Mouse (Mus musculus): Measurements from ENCODE around the gene Aox3. TPM values are rescaled to one million over a fixed set of nuclear protein-coding genes. Genes with fewer than 3 reads are reported as not detected.

Gene Aox3
- polyA plus RNA-seq, 1 experiment from 2014 or later, result 1.1 TPM

- Histone ChIP-seq H3K27ac (replicated peaks; ENCODE audit: low read depth, low read length) (no peak overlapping the region), H3K4me2 (ENCODE audit: low read depth, severe bottlenecking) (no peak overlapping the region), H3K4me1 (ENCODE audit: control insufficient read depth, insufficient read depth, low read length) (no peaks in the 10 kb centered on the region), H3K4me3 (ENCODE audit: low read depth, low read length) (no peak overlapping the region), H3K9ac (ENCODE audit: low read length) (no peak overlapping the region), H3K9me3 (ENCODE audit: control insufficient read depth, low read length) (no peaks in the 10 kb centered on the region), H3K27me3 (ENCODE audit: control insufficient read depth, insufficient read depth, low read length) (no peaks in the 10 kb centered on the region), H3K36me3 (ENCODE audit: control insufficient read depth, insufficient read depth, low read length) (no peaks in the 10 kb centered on the region)
- no peak for DNase-seq (ENCODE audit: low spot score)
- 85% methylated on average over 2 of the region's 2 CpGs for WGBS
- no peak for ATAC-seq (ENCODE audit: insufficient number of reproducible peaks, low FRiP score, low TSS enrichment, low read depth)
Measured at GRCm38 (mm10) chr1:58091992-58092560, 20.9 kb upstream of the Aox3 start.

GRCm38 (mm10) chr1:58097338-58097737 is 15.6 kb upstream of the Aox3 start:
- Histone ChIP-seq H3K9me3 (ENCODE audit: control insufficient read depth, low read length) (no peaks in the 10 kb centered on the region), H3K4me1 (ENCODE audit: control insufficient read depth, insufficient read depth, low read length) (no peaks in the 10 kb centered on the region), H3K4me3 (ENCODE audit: low read depth, low read length) (no peak overlapping the region), H3K27ac (replicated peaks; ENCODE audit: low read depth, low read length) (no peak overlapping the region), H3K27me3 (ENCODE audit: control insufficient read depth, insufficient read depth, low read length) (no peaks in the 10 kb centered on the region), H3K9ac (ENCODE audit: low read length) (no peak overlapping the region), H3K36me3 (ENCODE audit: control insufficient read depth, insufficient read depth, low read length) (no peaks in the 10 kb centered on the region), H3K4me2 (ENCODE audit: low read depth, severe bottlenecking) (no peak overlapping the region)
- no peak for ATAC-seq (ENCODE audit: insufficient number of reproducible peaks, low FRiP score, low TSS enrichment, low read depth)
- WGBS, result 90% methylated on average over 6 of the region's 6 CpGs
- DNase-seq (ENCODE audit: low spot score), result no peak

- no peaks in the 10 kb centered on the region for H3K4me1 ChIP-seq (ENCODE audit: control insufficient read depth, insufficient read depth, low read length)
- no peak overlapping the region for H3K4me3 ChIP-seq (ENCODE audit: low read depth, low read length)
- DNase-seq (ENCODE audit: low spot score), result no peak
- no peak overlapping the region for H3K4me2 ChIP-seq (ENCODE audit: low read depth, severe bottlenecking)
- H3K27ac ChIP-seq (replicated peaks; ENCODE audit: low read depth, low read length), result no peak overlapping the region
- ATAC-seq (ENCODE audit: insufficient number of reproducible peaks, low FRiP score, low TSS enrichment, low read depth), result no peak
- H3K27me3 ChIP-seq (ENCODE audit: control insufficient read depth, insufficient read depth, low read length), result no peaks in the 10 kb centered on the region
- H3K9ac ChIP-seq (ENCODE audit: low read length), result no peak overlapping the region
- no peaks in the 10 kb centered on the region for H3K36me3 ChIP-seq (ENCODE audit: control insufficient read depth, insufficient read depth, low read length)
- H3K9me3 ChIP-seq (ENCODE audit: control insufficient read depth, low read length), result no peaks in the 10 kb centered on the region
Measured at GRCm38 (mm10) chr1:58099119-58099518, 13.8 kb upstream of the Aox3 start.

- H3K4me2 ChIP-seq (ENCODE audit: low read depth, severe bottlenecking), result no peak overlapping the region
- no peak overlapping the region for H3K27ac ChIP-seq (replicated peaks; ENCODE audit: low read depth, low read length)
- no peak overlapping the region for H3K9ac ChIP-seq (ENCODE audit: low read length)
- WGBS, result 78% methylated on average over 2 of the region's 2 CpGs
- no peaks in the 10 kb centered on the region for H3K36me3 ChIP-seq (ENCODE audit: control insufficient read depth, insufficient read depth, low read length)
- H3K4me3 ChIP-seq (ENCODE audit: low read depth, low read length), result no peak overlapping the region
- H3K4me1 ChIP-seq (ENCODE audit: control insufficient read depth, insufficient read depth, low read length), result no peaks in the 10 kb centered on the region
- no peaks in the 10 kb centered on the region for H3K27me3 ChIP-seq (ENCODE audit: control insufficient read depth, insufficient read depth, low read length)
- DNase-seq (ENCODE audit: low spot score) (no peak), ATAC-seq (ENCODE audit: insufficient number of reproducible peaks, low FRiP score, low TSS enrichment, low read depth) (no peak)
- no peaks in the 10 kb centered on the region for H3K9me3 ChIP-seq (ENCODE audit: control insufficient read depth, low read length)
Measured at GRCm38 (mm10) chr1:58101531-58102146, 11.3 kb upstream of the Aox3 start.

GRCm38 (mm10) chr1:58102494-58102893 is 10.4 kb upstream of the Aox3 start:
- no peak overlapping the region for H3K4me3 ChIP-seq (ENCODE audit: low read depth, low read length)
- no peak overlapping the region for H3K4me2 ChIP-seq (ENCODE audit: low read depth, severe bottlenecking)
- H3K4me1 ChIP-seq (ENCODE audit: control insufficient read depth, insufficient read depth, low read length), result no peaks in the 10 kb centered on the region
- ATAC-seq (ENCODE audit: insufficient number of reproducible peaks, low FRiP score, low TSS enrichment, low read depth) (no peak), DNase-seq (ENCODE audit: low spot score) (no peak)
- no peaks in the 10 kb centered on the region for H3K9me3 ChIP-seq (ENCODE audit: control insufficient read depth, low read length)
- H3K36me3 ChIP-seq (ENCODE audit: control insufficient read depth, insufficient read depth, low read length), result no peaks in the 10 kb centered on the region
- WGBS, result 67% methylated on average over 7 of the region's 7 CpGs
- H3K27ac ChIP-seq (replicated peaks; ENCODE audit: low read depth, low read length), result no peak overlapping the region
- no peaks in the 10 kb centered on the region for H3K27me3 ChIP-seq (ENCODE audit: control insufficient read depth, insufficient read depth, low read length)
- H3K9ac ChIP-seq (ENCODE audit: low read length), result no peak overlapping the region

- Histone ChIP-seq H3K36me3 (ENCODE audit: control insufficient read depth, insufficient read depth, low read length) (no peaks in the 10 kb centered on the region), H3K27ac (replicated peaks; ENCODE audit: low read depth, low read length) (no peak overlapping the region), H3K4me2 (ENCODE audit: low read depth, severe bottlenecking) (no peak overlapping the region), H3K9me3 (ENCODE audit: control insufficient read depth, low read length) (no peaks in the 10 kb centered on the region), H3K4me3 (ENCODE audit: low read depth, low read length) (no peak overlapping the region), H3K9ac (ENCODE audit: low read length) (no peak overlapping the region), H3K27me3 (ENCODE audit: control insufficient read depth, insufficient read depth, low read length) (no peaks in the 10 kb centered on the region), H3K4me1 (ENCODE audit: control insufficient read depth, insufficient read depth, low read length) (no peaks in the 10 kb centered on the region)
- 87% methylated on average over 6 of the region's 6 CpGs for WGBS
- ATAC-seq (ENCODE audit: insufficient number of reproducible peaks, low FRiP score, low TSS enrichment, low read depth) (no peak), DNase-seq (ENCODE audit: low spot score) (no peak)
Measured at GRCm38 (mm10) chr1:58105685-58106084, 7.2 kb upstream of the Aox3 start.

- Histone ChIP-seq H3K9ac (ENCODE audit: low read length) (no peak overlapping the region), H3K9me3 (ENCODE audit: control insufficient read depth, low read length) (no peaks in the 10 kb centered on the region), H3K27me3 (ENCODE audit: control insufficient read depth, insufficient read depth, low read length) (no peaks in the 10 kb centered on the region), H3K4me3 (ENCODE audit: low read depth, low read length) (no peak overlapping the region), H3K4me1 (ENCODE audit: control insufficient read depth, insufficient read depth, low read length) (no peaks in the 10 kb centered on the region), H3K27ac (replicated peaks; ENCODE audit: low read depth, low read length) (no peak overlapping the region), H3K36me3 (ENCODE audit: control insufficient read depth, insufficient read depth, low read length) (no peaks in the 10 kb centered on the region), H3K4me2 (ENCODE audit: low read depth, severe bottlenecking) (no peak overlapping the region)
- no peak for DNase-seq (ENCODE audit: low spot score)
- 86% methylated on average over 2 of the region's 2 CpGs for WGBS
- ATAC-seq (ENCODE audit: insufficient number of reproducible peaks, low FRiP score, low TSS enrichment, low read depth), result no peak
Measured at GRCm38 (mm10) chr1:58107066-58107465, 5.9 kb upstream of the Aox3 start.

- H3K27me3 ChIP-seq (ENCODE audit: control insufficient read depth, insufficient read depth, low read length), result no peaks in the 10 kb centered on the region
- DNase-seq (ENCODE audit: low spot score) (no peak), ATAC-seq (ENCODE audit: insufficient number of reproducible peaks, low FRiP score, low TSS enrichment, low read depth) (no peak)
- no peak overlapping the region for H3K4me3 ChIP-seq (ENCODE audit: low read depth, low read length)
- H3K27ac ChIP-seq (replicated peaks; ENCODE audit: low read depth, low read length), result no peak overlapping the region
- H3K9me3 ChIP-seq (ENCODE audit: control insufficient read depth, low read length), result no peaks in the 10 kb centered on the region
- no peak overlapping the region for H3K9ac ChIP-seq (ENCODE audit: low read length)
- no peaks in the 10 kb centered on the region for H3K36me3 ChIP-seq (ENCODE audit: control insufficient read depth, insufficient read depth, low read length)
- 89% methylated on average over 5 of the region's 5 CpGs for WGBS
- H3K4me1 ChIP-seq (ENCODE audit: control insufficient read depth, insufficient read depth, low read length), result no peaks in the 10 kb centered on the region
- no peak overlapping the region for H3K4me2 ChIP-seq (ENCODE audit: low read depth, severe bottlenecking)
Measured at GRCm38 (mm10) chr1:58110241-58110640, 2.7 kb upstream of the Aox3 start.

- Histone ChIP-seq H3K9me3 (ENCODE audit: control insufficient read depth, low read length) (no peaks in the 10 kb centered on the region), H3K27me3 (ENCODE audit: control insufficient read depth, insufficient read depth, low read length) (no peaks in the 10 kb centered on the region), H3K4me1 (ENCODE audit: control insufficient read depth, insufficient read depth, low read length) (no peaks in the 10 kb centered on the region), H3K27ac (replicated peaks; ENCODE audit: low read depth, low read length) (no peak overlapping the region), H3K9ac (ENCODE audit: low read length) (no peak overlapping the region), H3K36me3 (ENCODE audit: control insufficient read depth, insufficient read depth, low read length) (no peaks in the 10 kb centered on the region), H3K4me2 (ENCODE audit: low read depth, severe bottlenecking) (no peak overlapping the region), H3K4me3 (ENCODE audit: low read depth, low read length) (no peak overlapping the region)
- 80% methylated on average over 4 of the region's 4 CpGs for WGBS
- no peak for ATAC-seq (ENCODE audit: insufficient number of reproducible peaks, low FRiP score, low TSS enrichment, low read depth)
- no peak for DNase-seq (ENCODE audit: low spot score)
Measured at GRCm38 (mm10) chr1:58111315-58111714, 1.6 kb upstream of the Aox3 start.
